Mouse (Mus musculus) stomach, postnatal 0 days (tissue): ENCODE data around the gene Dnajc14. TPM values are rescaled to one million over a fixed set of nuclear protein-coding genes. Genes with fewer than 3 reads are reported as not detected.

ENCODE experiments used
- ATAC-seq: fragments of 200-750 bp; cut with Nextera tagmentation; 2 replicates; pipeline ENCODE4 v1.8.0; 2017; ENCODE audit not compliant: low FRiP score, low TSS enrichment
- DNase-seq: peaks from one replicate; pipeline ENCODE4 v3.0.0-alpha.2; 2016; ENCODE audit warnings: low spot score
- H3K27ac ChIP-seq: fragments of 300-500 bp; sonication (generic); replicated peaks from 2 replicates; pipeline ENCODE4 v1.5.1; 2014; ENCODE audit warnings: mild to moderate bottlenecking, control low read depth
- H3K27me3 ChIP-seq: fragments of 300-500 bp; sonication (generic); 2 replicates; pipeline ENCODE4 v1.6.1; 2014; ENCODE audit warnings: low read length; ENCODE audit not compliant: control insufficient read depth, insufficient read depth
- H3K36me3 ChIP-seq: fragments of 300-500 bp; sonication (generic); 2 replicates; pipeline ENCODE4 v1.6.1; 2014; ENCODE audit warnings: low read length, mixed read lengths; ENCODE audit not compliant: control insufficient read depth, insufficient read depth
- H3K4me1 ChIP-seq: fragments of 300-500 bp; sonication (generic); replicated peaks from 2 replicates; pipeline ENCODE4 v1.6.1; 2014; ENCODE audit warnings: antibody characterized with exemption; ENCODE audit not compliant: control insufficient read depth, insufficient read depth
- H3K4me2 ChIP-seq: fragments of 300-500 bp; sonication (generic); replicated peaks from 2 replicates; pipeline ENCODE4 v1.6.1; 2014; ENCODE audit warnings: low read depth, mild to moderate bottlenecking, control low read depth, moderate library complexity
- H3K4me3 ChIP-seq: fragments of 300-500 bp; sonication (generic); 2 replicates; pipeline ENCODE4 v1.5.1; 2014; ENCODE audit warnings: low read depth, low read length, control low read depth
- H3K9ac ChIP-seq: fragments of 300-500 bp; sonication (generic); 2 replicates; pipeline ENCODE4 v1.6.1; 2014; ENCODE audit warnings: mild to moderate bottlenecking, low read length, control low read depth, mixed read lengths
- H3K9me3 ChIP-seq: fragments of 300-500 bp; sonication (generic); 2 replicates; pipeline ENCODE4 v1.6.1; 2016; ENCODE audit warnings: low read length; ENCODE audit not compliant: control insufficient read depth
- CTCF ChIP-seq: IDR thresholded peaks from 2 replicates; pipeline ENCODE4 v1.5.1; 2016; ENCODE audit warnings: antibody characterized with exemption, low read depth, mild to moderate bottlenecking, moderate library complexity
- EP300 ChIP-seq: optimal IDR thresholded peaks from 2 replicates; pipeline ENCODE3; 2016; ENCODE audit warnings: antibody characterized with exemption
- whole genome bisulfite sequencing: fragments of 180-500 bp; shearing (Covaris S2); extraction: QIAGEN DNeasy Blood & Tissue Kit; methylation state at CpG from one replicate; pipeline ENCODE4 v1.1.7; 2014; 5-methylcytosine and 5-hydroxymethylcytosine counted together
- polyA plus RNA-seq: library from polyadenylated mRNA; unstranded; fragments of >200 nt; fragmentation: Nextera tagmentation; extraction: Ambion mirVana; gene quantifications from 2 replicates; pipeline ENCODE4 v1.2.1, GENCODE M21; 2015

The Dnajc14 gene
- polyA plus RNA-seq, 1 experiment from 2014 or later, result 30.5 TPM

- H3K36me3 ChIP-seq, result peaks cover 7% of the 10 kb centered on the region
Observed at GRCm38 (mm10) chr10:128846664-128847063, 42.8 kb downstream of the Dnajc14 start.

GRCm38 (mm10) chr10:128848426-128848825 is 44.6 kb downstream of the Dnajc14 start:
- 62% methylated on average over 2 of the region's 2 CpGs for WGBS
- Histone ChIP-seq H3K4me2 (no peak overlapping the region), H3K27ac (no peak overlapping the region), H3K9me3 (no peaks in the 10 kb centered on the region), H3K36me3 (peaks cover 9% of the 10 kb centered on the region), H3K27me3 (no peaks in the 10 kb centered on the region), H3K4me3 (no peak overlapping the region), H3K4me1 (no peaks in the 10 kb centered on the region), H3K9ac (no peak overlapping the region)
- no peak for DNase-seq
- no peak for ATAC-seq
- TF ChIP-seq EP300, result no peak
- no peak for TF ChIP-seq CTCF

More at GRCm38 (mm10) chr10:128846664-128847063, 42.8 kb downstream of the Dnajc14 start:
- H3K4me1 ChIP-seq, result no peaks in the 10 kb centered on the region
- DNase-seq, result no peak
- no peak for ATAC-seq
- no peak overlapping the region for H3K4me3 ChIP-seq
- H3K27ac ChIP-seq, result no peak overlapping the region
- H3K9me3 ChIP-seq, result no peaks in the 10 kb centered on the region
- H3K4me2 ChIP-seq, result no peak overlapping the region
- WGBS, result 94% methylated on average over 4 of the region's 4 CpGs
- H3K9ac ChIP-seq, result no peak overlapping the region
- H3K27me3 ChIP-seq, result no peaks in the 10 kb centered on the region
- TF ChIP-seq CTCF (no peak), EP300 (no peak)

DNA sequence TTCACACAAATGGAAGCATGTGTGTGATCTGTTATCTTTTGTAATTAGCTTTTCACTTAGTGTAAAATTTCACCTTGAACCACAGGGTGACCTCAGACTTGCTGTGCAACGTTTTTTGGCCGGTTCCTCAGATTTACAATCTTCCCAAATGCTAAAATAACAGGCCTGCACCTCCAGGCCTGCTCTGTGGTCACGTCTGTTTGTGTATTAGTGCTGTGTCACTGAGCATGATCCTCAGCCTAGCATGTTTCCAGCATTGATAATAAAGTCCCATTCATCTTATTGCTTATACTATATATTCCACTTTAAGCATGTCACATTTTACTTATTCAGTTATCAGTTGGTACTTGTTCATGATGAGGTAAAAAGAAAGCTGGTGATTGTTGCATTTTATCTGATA is 46.5 kb downstream of the Dnajc14 start:
- TF ChIP-seq EP300 (no peak), CTCF (no peak)
- Histone ChIP-seq H3K27ac (no peak overlapping the region), H3K9ac (no peak overlapping the region), H3K4me1 (no peaks in the 10 kb centered on the region), H3K27me3 (no peaks in the 10 kb centered on the region), H3K4me2 (no peak overlapping the region), H3K4me3 (no peak overlapping the region), H3K9me3 (no peaks in the 10 kb centered on the region), H3K36me3 (peaks cover 9% of the 10 kb centered on the region)
- ATAC-seq (no peak), DNase-seq (no peak)
- 79% methylated on average over 3 of the region's 3 CpGs for WGBS

DNA sequence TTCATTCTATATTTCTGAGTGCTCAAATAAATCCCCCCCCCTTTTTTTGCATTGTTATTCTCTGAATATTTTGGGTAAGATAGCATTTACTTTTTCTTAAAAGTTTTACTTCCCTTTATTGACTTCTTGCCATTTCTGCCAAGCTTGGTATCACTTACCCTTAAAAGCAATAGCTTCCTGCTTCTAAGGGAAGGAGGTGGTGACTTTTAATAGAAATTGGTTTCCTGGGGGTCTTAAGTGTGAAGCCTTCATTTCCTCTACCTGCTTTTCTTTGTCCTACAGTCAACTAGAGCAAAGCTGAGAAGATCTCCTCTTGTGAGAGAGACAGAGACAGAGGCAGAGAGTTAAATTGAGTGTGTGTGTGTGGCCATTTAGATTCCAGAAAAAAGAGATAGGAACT is 57.3 kb downstream of the Dnajc14 start:
- H3K27me3 ChIP-seq, result no peaks in the 10 kb centered on the region
- H3K36me3 ChIP-seq, result no peaks in the 10 kb centered on the region

DNA sequence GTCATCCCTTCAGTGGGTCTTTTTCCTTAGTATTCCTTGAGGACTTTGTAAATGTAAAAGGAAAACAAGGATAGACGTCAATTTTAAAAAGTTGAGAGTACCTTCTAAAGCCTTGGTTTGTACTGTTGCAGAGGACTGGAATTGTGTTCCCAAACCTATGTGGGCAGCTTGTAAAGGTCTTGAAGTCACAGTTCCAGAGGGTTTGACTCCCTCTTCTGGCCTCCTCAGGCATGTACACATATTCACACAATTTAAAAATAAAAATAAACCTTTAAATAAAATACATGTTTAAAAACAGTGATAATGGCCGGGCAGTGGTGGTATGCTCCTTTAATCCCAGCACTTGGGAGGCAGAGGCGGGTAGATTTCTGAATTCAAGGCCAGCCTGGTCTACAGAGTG is 62.2 kb downstream of the Dnajc14 start:
- Histone ChIP-seq H3K4me2 (no peak overlapping the region), H3K4me1 (no peaks in the 10 kb centered on the region), H3K4me3 (no peak overlapping the region), H3K36me3 (peaks cover under 1% of the 10 kb centered on the region), H3K9me3 (no peaks in the 10 kb centered on the region), H3K27me3 (no peaks in the 10 kb centered on the region), H3K27ac (no peak overlapping the region), H3K9ac (no peak overlapping the region)
- TF ChIP-seq EP300 (no peak), CTCF (peak; percentile 60)
- ATAC-seq, result no peak
- 71% methylated on average over 3 of the region's 3 CpGs for WGBS
- DNase-seq, result no peak

More for the DNA sequence above, 57.3 kb downstream of the Dnajc14 start:
- Histone ChIP-seq H3K4me1 (no peaks in the 10 kb centered on the region), H3K4me2 (no peak overlapping the region), H3K4me3 (no peak overlapping the region), H3K9me3 (no peaks in the 10 kb centered on the region), H3K9ac (no peak overlapping the region), H3K27ac (no peak overlapping the region)
- no peak for ATAC-seq
- DNase-seq, result no peak
- no peak for TF ChIP-seq EP300

- TF ChIP-seq EP300 (no peak), CTCF (no peak)
- DNase-seq, result no peak
- no peak for ATAC-seq
- Histone ChIP-seq H3K36me3 (peaks cover 3% of the 10 kb centered on the region), H3K4me1 (no peaks in the 10 kb centered on the region), H3K4me2 (no peak overlapping the region), H3K4me3 (no peak overlapping the region), H3K9me3 (no peaks in the 10 kb centered on the region), H3K9ac (no peak overlapping the region), H3K27ac (no peak overlapping the region), H3K27me3 (no peaks in the 10 kb centered on the region)
- 88% methylated on average over 1 of the region's 1 CpGs for WGBS
Observed at GRCm38 (mm10) chr10:128866518-128866917, 62.7 kb downstream of the Dnajc14 start.

Other genes starting within 250 kb of the Dnajc14 start
- gene Pa2g4, start 238.1 kb upstream of the Dnajc14 start, polyA plus RNA-seq, result 131 and 135 TPM in 2 replicates
- gene Erbb3, start 214.4 kb upstream of the Dnajc14 start, polyA plus RNA-seq, result 18.6 and 18.9 TPM in 2 replicates
- gene Rps26, start 177.3 kb upstream of the Dnajc14 start, polyA plus RNA-seq, result 781 and 811 TPM in 2 replicates
- 1.6 and 1.7 TPM in 2 replicates for gene Ikzf4, start 158.1 kb upstream of the Dnajc14 start, polyA plus RNA-seq
- gene Suox, start 130.0 kb upstream of the Dnajc14 start, polyA plus RNA-seq, result 20.3 and 21.4 TPM in 2 replicates
- gene Rab5b, start 107.8 kb upstream of the Dnajc14 start, polyA plus RNA-seq, result 54.0 and 59.4 TPM in 2 replicates
- gene Pmel, start 99.9 kb upstream of the Dnajc14 start, polyA plus RNA-seq, result 1.4 and 2.0 TPM in 2 replicates
- gene Cdk2, start 99.0 kb upstream of the Dnajc14 start, polyA plus RNA-seq, result 33.1 and 33.4 TPM in 2 replicates
- gene Dgka, start 59.2 kb upstream of the Dnajc14 start, polyA plus RNA-seq, result 14.6 and 15.7 TPM in 2 replicates
- gene Pym1, start 56.2 kb upstream of the Dnajc14 start, polyA plus RNA-seq, result 22.7 and 24.1 TPM in 2 replicates
- 2.0 and 2.1 TPM in 2 replicates for gene Mmp19, start 13.2 kb upstream of the Dnajc14 start, polyA plus RNA-seq
- gene Tmem198b, start 308 bp downstream of the Dnajc14 start, polyA plus RNA-seq, result 7.8 and 8.5 TPM in 2 replicates
- 99.4 and 104 TPM in 2 replicates for gene Sarnp, start 13.3 kb downstream of the Dnajc14 start, polyA plus RNA-seq
- 111 and 121 TPM in 2 replicates for gene Ormdl2, start 17.6 kb downstream of the Dnajc14 start, polyA plus RNA-seq
- 1.5 and 1.6 TPM in 2 replicates for gene Gdf11, start 87.7 kb downstream of the Dnajc14 start, polyA plus RNA-seq
- gene Cd63, start 96.9 kb downstream of the Dnajc14 start, polyA plus RNA-seq, result 760 and 773 TPM in 2 replicates
- 8.1 and 9.5 TPM in 2 replicates for gene Rdh5, start 118.8 kb downstream of the Dnajc14 start, polyA plus RNA-seq
- gene Bloc1s1, start 120.0 kb downstream of the Dnajc14 start, polyA plus RNA-seq, result 194 and 198 TPM in 2 replicates
- gene Itga7, start 129.8 kb downstream of the Dnajc14 start, polyA plus RNA-seq, result 8.5 and 8.7 TPM in 2 replicates
- gene Mettl7b, start 156.9 kb downstream of the Dnajc14 start, polyA plus RNA-seq, result 67.6 and 68.0 TPM in 2 replicates
- gene Olfr9, start 185.4 kb downstream of the Dnajc14 start, polyA plus RNA-seq, result not detected in 2 replicates
- gene Olfr763, start 206.7 kb downstream of the Dnajc14 start, polyA plus RNA-seq, result not detected in 2 replicates
- not detected in 2 replicates for gene Olfr764-ps1, start 235.8 kb downstream of the Dnajc14 start, polyA plus RNA-seq
- gene Olfr765, start 245.9 kb downstream of the Dnajc14 start, polyA plus RNA-seq, result not detected in 2 replicates